Mouse (Mus musculus): Measurements from ENCODE around the gene Hsd17b13. TPM values are rescaled to one million over a fixed set of nuclear protein-coding genes. Genes with fewer than 3 reads are reported as not detected.
"Not testable (repeated sequence)": the region's sequence is repeated elsewhere in the genome, so short reads cannot be mapped to it uniquely, and the experiment has no call there.

Hsd17b13 gene
- polyA plus RNA-seq, 1 experiment from 2014 or later, result not detected

GRCm38 (mm10) chr5:103931924-103932323 lies 45.3 kb downstream of the Hsd17b13 start:
- ATAC-seq (ENCODE audit: low FRiP score); H3K27ac ChIP-seq; H3K9ac ChIP-seq; H3K36me3 ChIP-seq; H3K4me2 ChIP-seq; H3K4me3 ChIP-seq; H3K9me3 ChIP-seq; H3K4me1 ChIP-seq (replicated peaks): not testable (repeated sequence)
- H3K27me3 ChIP-seq, result peaks cover 30% of the 10 kb centered on the region

GRCm38 (mm10) chr5:103930511-103930910 lies 46.7 kb downstream of the Hsd17b13 start:
- Histone ChIP-seq H3K36me3 (no peaks in the 10 kb centered on the region), H3K9me3 (no peaks in the 10 kb centered on the region), H3K4me1 (replicated peaks) (no peaks in the 10 kb centered on the region; the same call in 1 of the 2 replicates), H3K27me3 (peaks cover 22% of the 10 kb centered on the region), H3K4me3 (no peak overlapping the region), H3K4me2 (no peak overlapping the region), H3K27ac (no peak overlapping the region), H3K9ac (no peak overlapping the region)
- no peak for ATAC-seq (ENCODE audit: low FRiP score)
- WGBS, result 51% methylated on average over 5 of the region's 5 CpGs

GRCm38 (mm10) chr5:103928196-103928550 lies 49.0 kb downstream of the Hsd17b13 start:
- no peak overlapping the region for H3K4me3 ChIP-seq
- H3K9me3 ChIP-seq, result no peaks in the 10 kb centered on the region
- WGBS, result 90% methylated on average over 7 of the region's 7 CpGs
- no peak overlapping the region for H3K27ac ChIP-seq
- H3K27me3 ChIP-seq, result peaks cover 21% of the 10 kb centered on the region
- no peaks in the 10 kb centered on the region; the same call in 1 of the 2 replicates for H3K4me1 ChIP-seq (replicated peaks)
- no peak for ATAC-seq (ENCODE audit: low FRiP score)
- H3K9ac ChIP-seq, result no peak overlapping the region
- H3K4me2 ChIP-seq, result no peak overlapping the region
- H3K36me3 ChIP-seq, result no peaks in the 10 kb centered on the region

GRCm38 (mm10) chr5:103927429-103928195 lies 49.6 kb downstream of the Hsd17b13 start:
- no peak overlapping the region for H3K4me3 ChIP-seq
- H3K36me3 ChIP-seq, result no peaks in the 10 kb centered on the region
- peak; percentile 76 for ATAC-seq (ENCODE audit: low FRiP score)
- peak overlapping the region; percentile 43 for H3K4me2 ChIP-seq
- H3K27me3 ChIP-seq, result peaks cover 21% of the 10 kb centered on the region
- H3K4me1 ChIP-seq (replicated peaks), result no peaks in the 10 kb centered on the region; the same call in 1 of the 2 replicates
- H3K27ac ChIP-seq, result no peak overlapping the region
- 31% methylated on average over 27 of the region's 27 CpGs for WGBS
- no peaks in the 10 kb centered on the region for H3K9me3 ChIP-seq
- H3K9ac ChIP-seq, result no peak overlapping the region

DNA sequence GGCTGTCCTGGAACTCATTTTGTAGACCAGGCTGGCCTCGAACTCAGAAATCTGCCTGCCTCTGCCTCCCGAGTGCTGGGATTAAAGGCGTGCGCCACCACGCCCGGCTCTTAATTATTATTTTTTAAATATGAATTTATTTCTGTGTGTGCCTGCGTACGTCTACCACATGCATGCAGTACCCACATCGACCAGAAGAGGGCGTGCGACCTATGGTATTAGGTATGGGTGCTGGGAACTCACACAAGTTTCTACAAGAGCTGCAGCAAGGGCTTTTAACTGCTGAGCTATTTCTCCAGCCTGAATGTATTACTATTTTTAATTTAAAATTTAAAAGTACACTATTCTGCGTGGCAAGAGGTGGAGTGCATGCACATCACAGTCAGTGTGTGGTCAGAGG lies 50.8 kb downstream of the Hsd17b13 start:
- H3K4me1 ChIP-seq (replicated peaks), result no peaks in the 10 kb centered on the region; the same call in 1 of the 2 replicates
- no peaks in the 10 kb centered on the region for H3K9me3 ChIP-seq
- H3K9ac ChIP-seq, result no peak overlapping the region
- H3K36me3 ChIP-seq, result no peaks in the 10 kb centered on the region
- no peak for ATAC-seq (ENCODE audit: low FRiP score)
- 72% methylated on average over 12 of the region's 12 CpGs for WGBS
- H3K27me3 ChIP-seq, result peaks cover 21% of the 10 kb centered on the region
- H3K4me3 ChIP-seq, result no peak overlapping the region
- no peak overlapping the region for H3K4me2 ChIP-seq
- H3K27ac ChIP-seq, result no peak overlapping the region

DNA sequence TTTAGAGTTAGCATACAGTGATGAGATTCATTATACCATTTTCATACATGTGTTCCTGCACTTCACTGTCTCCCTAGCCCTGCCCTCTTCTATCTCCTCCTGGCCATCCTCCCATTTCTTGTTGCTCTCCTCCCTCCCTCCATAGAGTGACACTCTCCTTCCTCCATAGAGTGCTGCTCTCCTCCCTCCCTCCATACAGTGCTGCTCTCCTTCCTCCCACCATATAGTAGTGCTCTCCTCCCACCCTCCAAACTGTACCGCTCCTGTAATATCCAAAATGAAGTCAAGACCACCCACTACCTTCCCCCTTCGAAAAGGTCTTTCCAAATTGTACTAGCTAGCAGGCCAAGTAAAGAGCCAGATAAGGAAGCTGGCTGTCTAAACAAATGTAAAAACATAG lies 53.5 kb downstream of the Hsd17b13 start:
- no peak for ATAC-seq (ENCODE audit: low FRiP score)
- WGBS, result 89% methylated on average over 2 of the region's 2 CpGs

DNA sequence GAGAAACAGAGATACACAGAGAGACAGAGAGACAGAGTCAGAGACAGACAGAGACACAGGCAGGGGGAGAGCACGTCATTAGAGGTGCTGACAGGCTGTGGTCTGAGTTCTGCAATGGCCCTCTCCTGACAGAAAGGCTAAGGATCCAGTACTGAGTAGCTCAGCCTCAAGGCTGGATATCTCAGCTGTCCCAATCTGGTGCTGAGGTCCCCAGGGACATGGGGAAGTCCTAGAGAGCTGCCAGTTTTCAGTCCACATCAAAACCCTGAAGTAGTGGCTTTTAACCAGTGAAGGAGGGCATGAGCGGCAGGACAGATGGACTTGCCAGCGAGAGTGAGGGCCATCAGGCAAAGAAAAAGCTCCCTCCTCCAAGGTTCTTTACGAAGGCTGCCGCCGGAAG lies 54.1 kb downstream of the Hsd17b13 start:
- H3K36me3 ChIP-seq, result no peaks in the 10 kb centered on the region
- no peak for ATAC-seq (ENCODE audit: low FRiP score)
- H3K9me3 ChIP-seq, result no peaks in the 10 kb centered on the region
- 90% methylated on average over 6 of the region's 6 CpGs for WGBS
- no peak overlapping the region for H3K27ac ChIP-seq
- no peak overlapping the region for H3K9ac ChIP-seq
- H3K4me3 ChIP-seq, result no peak overlapping the region
- no peaks in the 10 kb centered on the region for H3K4me1 ChIP-seq (replicated peaks)
- no peak overlapping the region for H3K4me2 ChIP-seq
- H3K27me3 ChIP-seq, result peaks cover 14% of the 10 kb centered on the region

More for the DNA sequence above, 53.5 kb downstream of the Hsd17b13 start:
- Histone ChIP-seq H3K9me3 (no peaks in the 10 kb centered on the region), H3K27me3 (peaks cover 21% of the 10 kb centered on the region), H3K4me2 (no peak overlapping the region), H3K36me3 (no peaks in the 10 kb centered on the region), H3K9ac (no peak overlapping the region), H3K4me3 (no peak overlapping the region), H3K4me1 (replicated peaks) (no peaks in the 10 kb centered on the region; the same call in 1 of the 2 replicates), H3K27ac (no peak overlapping the region)

GRCm38 (mm10) chr5:103922436-103922835 lies 54.8 kb downstream of the Hsd17b13 start:
- no peaks in the 10 kb centered on the region for H3K36me3 ChIP-seq
- H3K4me2 ChIP-seq, result no peak overlapping the region
- no peak overlapping the region for H3K4me3 ChIP-seq
- ATAC-seq (ENCODE audit: low FRiP score), result no peak
- H3K9ac ChIP-seq, result no peak overlapping the region
- H3K4me1 ChIP-seq (replicated peaks), result peaks cover 2% of the 10 kb centered on the region; the same call in 1 of the 2 replicates
- H3K27me3 ChIP-seq, result peaks cover 8% of the 10 kb centered on the region
- H3K9me3 ChIP-seq, result no peaks in the 10 kb centered on the region
- no peak overlapping the region for H3K27ac ChIP-seq
- WGBS, result 78% methylated on average over 5 of the region's 5 CpGs

GRCm38 (mm10) chr5:103919497-103919896 lies 57.7 kb downstream of the Hsd17b13 start:
- Histone ChIP-seq H3K4me3 (no peak overlapping the region), H3K27ac (no peak overlapping the region), H3K27me3 (peaks cover 4% of the 10 kb centered on the region), H3K4me1 (replicated peaks) (peaks cover 3% of the 10 kb centered on the region; the same call in 1 of the 2 replicates), H3K9me3 (no peaks in the 10 kb centered on the region), H3K4me2 (no peak overlapping the region), H3K9ac (no peak overlapping the region), H3K36me3 (no peaks in the 10 kb centered on the region)
- ATAC-seq (ENCODE audit: low FRiP score), result no peak
- 92% methylated on average over 4 of the region's 4 CpGs for WGBS

- WGBS, result 84% methylated on average over 3 of the region's 3 CpGs
- Histone ChIP-seq H3K9ac (no peak overlapping the region), H3K4me2 (no peak overlapping the region)
These were observed 59.0 kb downstream of the Hsd17b13 start for GRCm38 (mm10) chr5:103918233-103918632.

DNA sequence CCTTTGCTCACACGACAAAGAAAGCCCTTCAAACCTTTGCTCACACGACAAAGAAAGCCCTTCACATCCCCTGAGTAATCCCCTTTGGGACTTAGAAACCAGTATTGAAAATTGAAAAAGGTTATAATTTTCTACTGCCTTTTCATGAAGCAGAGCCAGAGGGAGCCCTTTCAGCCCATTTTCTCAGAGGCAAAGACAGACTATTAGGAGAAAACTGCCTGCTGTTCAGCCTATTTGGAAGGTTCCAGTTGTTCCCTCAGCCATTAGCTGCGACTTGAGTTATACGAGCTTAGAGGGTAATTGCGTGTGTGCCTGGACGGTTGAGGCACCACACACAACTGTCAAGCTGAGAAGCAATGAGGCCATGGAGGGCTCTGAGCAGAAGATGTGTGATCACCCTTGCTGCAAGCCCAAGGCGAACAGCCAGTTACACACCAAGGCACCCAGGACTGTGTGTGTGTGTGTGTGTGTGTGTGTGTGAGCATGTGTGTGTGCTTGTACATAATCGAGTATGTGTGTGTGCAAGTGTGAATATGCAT lies 59.8 kb downstream of the Hsd17b13 start:
- Histone ChIP-seq H3K9me3 (no peaks in the 10 kb centered on the region), H3K27ac (no peak overlapping the region), H3K27me3 (peaks cover 12% of the 10 kb centered on the region; the same call in 1 of the 2 replicates), H3K4me1 (replicated peaks) (peaks cover 3% of the 10 kb centered on the region; the same call in 1 of the 2 replicates), H3K4me3 (no peak overlapping the region), H3K9ac (no peak overlapping the region), H3K4me2 (no peak overlapping the region), H3K36me3 (no peaks in the 10 kb centered on the region)
- no peak for ATAC-seq (ENCODE audit: low FRiP score)
- WGBS, result 60% methylated on average over 8 of the region's 8 CpGs

More at GRCm38 (mm10) chr5:103918233-103918632, 59.0 kb downstream of the Hsd17b13 start:
- Histone ChIP-seq H3K27ac (no peak overlapping the region), H3K27me3 (peaks cover 8% of the 10 kb centered on the region), H3K36me3 (no peaks in the 10 kb centered on the region), H3K4me1 (replicated peaks) (peaks cover 3% of the 10 kb centered on the region; the same call in 1 of the 2 replicates), H3K4me3 (no peak overlapping the region), H3K9me3 (no peaks in the 10 kb centered on the region)
- ATAC-seq (ENCODE audit: low FRiP score), result no peak

DNA sequence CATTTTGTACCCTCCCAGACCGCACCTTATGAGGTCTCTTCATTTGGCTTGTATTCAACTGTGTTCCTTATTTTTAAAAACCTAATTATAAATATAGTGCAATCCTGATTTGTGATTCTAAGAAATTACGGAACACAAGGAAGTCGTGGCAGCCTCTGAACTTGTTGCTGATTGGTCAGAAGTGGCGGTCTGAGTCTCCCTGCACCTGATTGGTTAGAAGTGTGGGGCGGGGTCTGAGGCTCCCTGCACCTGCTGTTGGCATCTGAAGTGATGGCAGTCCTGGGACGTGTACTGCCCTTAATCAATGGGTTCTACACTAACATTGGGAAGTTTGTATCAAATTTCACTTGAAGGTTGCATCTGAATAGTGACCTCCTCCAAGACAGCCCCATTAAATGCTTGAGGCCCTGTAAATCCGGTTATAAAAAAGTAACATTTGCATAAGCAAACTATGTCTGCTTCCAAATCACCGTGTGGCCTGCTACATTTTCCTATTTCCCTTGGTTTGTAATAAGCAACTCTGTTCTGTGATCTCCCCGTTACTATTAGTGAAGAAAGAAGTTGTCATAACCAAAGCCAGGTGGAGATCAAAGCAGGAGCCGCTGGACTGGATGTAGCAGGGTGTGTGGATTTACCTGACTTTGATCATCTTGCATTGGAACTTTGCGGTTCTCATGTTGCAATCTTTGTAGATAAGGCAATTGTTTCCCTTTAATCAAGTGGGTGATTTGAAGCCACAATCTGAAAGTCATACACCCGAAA lies 60.4 kb downstream of the Hsd17b13 start:
- Histone ChIP-seq H3K27me3 (peaks cover 12% of the 10 kb centered on the region; the same call in 1 of the 2 replicates), H3K9ac (no peak overlapping the region), H3K9me3 (no peaks in the 10 kb centered on the region), H3K4me3 (no peak overlapping the region), H3K36me3 (no peaks in the 10 kb centered on the region), H3K27ac (no peak overlapping the region), H3K4me1 (replicated peaks) (peaks cover 3% of the 10 kb centered on the region; the same call in 1 of the 2 replicates), H3K4me2 (no peak overlapping the region)
- WGBS, result 69% methylated on average over 12 of the region's 12 CpGs
- ATAC-seq (ENCODE audit: low FRiP score), result no peak
